Mouse (Mus musculus) midbrain, embryonic 10.5 days (tissue): ENCODE measurements at regions not wholly inside any gene's neighbourhood (a gene's known extent, or its start where the extent isn't known, plus 50 kb on each side); places are given as distances from the start of the nearest gene placed in this dataset.

ENCODE experiments used
- DNase-seq: peaks from one replicate; pipeline ENCODE4 v3.0.0-alpha.2; 2017; ENCODE audit warnings: low spot score
- H3K27ac ChIP-seq: fragments of 300-500 bp; sonication (generic); replicated peaks from 2 replicates; pipeline ENCODE4 v1.5.1; 2016; ENCODE audit warnings: mild to moderate bottlenecking
- H3K27me3 ChIP-seq: fragments of 300-500 bp; sonication (generic); 2 replicates; pipeline ENCODE4 v1.6.1; 2016; ENCODE audit warnings: low read depth, mild to moderate bottlenecking; ENCODE audit not compliant: poor library complexity, severe bottlenecking
- H3K36me3 ChIP-seq: fragments of 300-500 bp; sonication (generic); 2 replicates; pipeline ENCODE4 v1.6.1; 2016; ENCODE audit warnings: mild to moderate bottlenecking, moderate library complexity
- H3K4me1 ChIP-seq: fragments of 300-500 bp; sonication (generic); 2 replicates; pipeline ENCODE4 v1.6.1; 2016
- H3K4me3 ChIP-seq: fragments of 300-500 bp; sonication (generic); 2 replicates; pipeline ENCODE4 v1.5.1; 2016; ENCODE audit warnings: mild to moderate bottlenecking, moderate library complexity
- H3K9me3 ChIP-seq: fragments of 300-500 bp; sonication (generic); replicated peaks from 2 replicates; pipeline ENCODE4 v1.6.1; 2016; ENCODE audit warnings: mild to moderate bottlenecking
- WGBS: fragments of 180-500 bp; shearing (Covaris S2); methylation state at CpG from one replicate; pipeline ENCODE4 v1.1.7; 2016; 5-methylcytosine and 5-hydroxymethylcytosine counted together

GRCm38 (mm10) chr5:41347416-41347815, 360.5 kb downstream of the Rab28 start:
- Histone ChIP-seq H3K4me1 (no peaks in the 10 kb centered on the region), H3K36me3 (no peaks in the 10 kb centered on the region), H3K27ac (no peak overlapping the region), H3K4me3 (no peak overlapping the region), H3K9me3 (no peaks in the 10 kb centered on the region), H3K27me3 (no peaks in the 10 kb centered on the region)
- WGBS: 85% methylated on average over 3 of the region's 3 CpGs
- no peak for DNase-seq

- no peak overlapping the region for H3K27ac ChIP-seq
- H3K27me3 ChIP-seq: no peaks in the 10 kb centered on the region
- no peak for DNase-seq
- no peaks in the 10 kb centered on the region for H3K4me1 ChIP-seq
- no peaks in the 10 kb centered on the region for H3K36me3 ChIP-seq
- H3K4me3 ChIP-seq: no peak overlapping the region
- WGBS: 92% methylated on average over 1 of the region's 1 CpGs
- H3K9me3 ChIP-seq: no peaks in the 10 kb centered on the region
Observed at GRCm38 (mm10) chr5:41340581-41340980, 367.4 kb downstream of the Rab28 start.

DNA sequence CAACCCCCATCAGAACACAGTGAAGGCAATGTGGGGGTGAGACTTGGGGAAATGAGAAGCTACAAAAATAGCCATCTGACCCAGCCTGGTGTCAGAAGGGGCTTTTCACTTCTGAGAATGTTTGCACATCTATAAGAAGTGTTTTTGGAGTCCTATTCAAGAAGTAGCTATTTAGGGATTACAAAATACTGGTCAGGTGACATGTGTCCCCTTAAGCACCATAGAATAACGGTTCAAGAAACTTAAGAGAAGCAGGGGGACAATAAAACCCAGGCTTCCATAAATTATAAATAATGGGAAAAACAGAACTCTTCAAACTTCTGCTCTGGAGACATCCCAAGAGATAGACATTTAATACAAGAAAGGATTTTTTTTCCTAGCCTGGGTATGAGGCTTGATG, 411.5 kb downstream of the Rab28 start:
- Histone ChIP-seq H3K36me3 (no peaks in the 10 kb centered on the region), H3K4me1 (no peaks in the 10 kb centered on the region), H3K27me3 (no peaks in the 10 kb centered on the region), H3K27ac (no peak overlapping the region), H3K9me3 (no peaks in the 10 kb centered on the region), H3K4me3 (no peak overlapping the region)
- DNase-seq: no peak
- 73% methylated on average over 1 of the region's 1 CpGs for WGBS

DNA sequence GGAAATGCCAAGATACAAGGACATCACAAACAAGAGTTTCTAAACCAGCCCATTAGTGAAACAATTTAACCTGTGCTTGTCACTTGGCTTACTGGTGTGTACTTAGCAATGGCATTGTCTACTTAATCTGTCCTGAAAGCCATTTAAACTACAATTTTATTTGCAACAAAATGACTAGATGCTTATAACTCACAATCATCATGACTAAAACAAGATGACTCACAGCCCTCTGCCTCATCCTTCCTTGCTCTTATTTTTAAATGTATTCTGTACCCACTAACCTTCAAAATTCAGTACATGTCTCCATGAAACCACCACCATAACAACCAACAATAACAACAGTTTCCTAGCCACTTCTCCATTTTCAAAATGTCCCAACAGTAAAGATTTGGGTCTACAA, 441.2 kb downstream of the Rab28 start:
- H3K9me3 ChIP-seq: no peaks in the 10 kb centered on the region
- no peak overlapping the region for H3K4me3 ChIP-seq
- no peak for DNase-seq
- H3K36me3 ChIP-seq: no peaks in the 10 kb centered on the region
- H3K4me1 ChIP-seq: no peaks in the 10 kb centered on the region
- no peak overlapping the region for H3K27ac ChIP-seq
- no peaks in the 10 kb centered on the region for H3K27me3 ChIP-seq

DNA sequence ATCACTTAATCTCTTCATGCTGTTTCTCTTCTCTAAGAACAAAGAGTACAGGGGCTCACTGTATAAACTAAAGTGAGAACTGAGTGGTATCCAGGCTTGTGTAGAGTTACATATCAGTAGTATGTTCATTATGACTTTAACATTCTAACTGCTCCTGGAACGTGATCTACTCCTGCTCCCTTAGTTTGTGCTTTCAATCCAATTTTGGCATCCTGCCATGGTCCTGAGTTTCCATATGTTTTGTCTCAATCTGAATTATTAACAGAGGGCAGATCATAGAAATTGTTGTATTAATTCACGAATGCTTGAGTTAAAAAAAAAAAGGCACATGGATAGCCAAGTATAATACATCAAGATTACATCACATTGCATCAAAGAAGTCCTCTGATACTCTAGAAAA, 441.6 kb downstream of the Rab28 start:
- Histone ChIP-seq H3K4me1 (no peaks in the 10 kb centered on the region), H3K27ac (no peak overlapping the region), H3K36me3 (no peaks in the 10 kb centered on the region), H3K4me3 (no peak overlapping the region), H3K9me3 (no peaks in the 10 kb centered on the region), H3K27me3 (no peaks in the 10 kb centered on the region)
- 78% methylated on average over 2 of the region's 2 CpGs for WGBS
- DNase-seq: no peak

GRCm38 (mm10) chr5:41261654-41262237, 446.2 kb downstream of the Rab28 start:
- Histone ChIP-seq H3K4me3 (no peak overlapping the region), H3K4me1 (no peaks in the 10 kb centered on the region), H3K27ac (no peak overlapping the region), H3K9me3 (no peaks in the 10 kb centered on the region), H3K27me3 (no peaks in the 10 kb centered on the region), H3K36me3 (no peaks in the 10 kb centered on the region)
- WGBS: 88% methylated on average over 5 of the region's 5 CpGs
- no peak for DNase-seq
